Mouse (Mus musculus) kidney, postnatal 10 days (tissue): ENCODE results near the gene Ctr9.

Experiments
- DNase-seq: peaks from one replicate; pipeline ENCODE4 v3.0.0; 2021; ENCODE audit warnings: mixed read lengths

Ctr9 gene

GRCm38 (mm10) chr7:111048920-111049319 is 20.2 kb downstream of the Ctr9 start:
- no peak for DNase-seq

- peak; percentile 82 for DNase-seq
These were observed 21.1 kb downstream of the Ctr9 start for GRCm38 (mm10) chr7:111049652-111050421.

DNA sequence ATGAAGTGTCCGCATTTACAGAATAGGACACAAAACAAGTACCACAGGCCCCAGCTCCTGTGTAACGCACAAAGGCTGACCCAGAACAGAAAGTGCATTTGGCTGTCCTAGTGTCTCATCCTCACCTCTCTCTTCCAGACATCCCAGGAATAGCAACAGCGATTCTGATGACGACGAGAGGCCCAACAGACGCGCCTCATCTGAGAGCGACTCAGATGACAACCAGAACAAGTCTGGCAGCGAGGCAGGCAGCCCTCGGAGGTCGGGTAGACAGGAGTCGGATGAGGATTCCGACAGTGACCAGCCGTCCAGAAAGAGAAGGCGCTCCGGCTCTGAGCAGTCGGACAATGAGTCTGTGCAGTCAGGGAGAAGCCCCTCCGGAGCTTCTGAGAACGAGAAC is 26.5 kb downstream of the Ctr9 start:
- DNase-seq, result no peak

DNA sequence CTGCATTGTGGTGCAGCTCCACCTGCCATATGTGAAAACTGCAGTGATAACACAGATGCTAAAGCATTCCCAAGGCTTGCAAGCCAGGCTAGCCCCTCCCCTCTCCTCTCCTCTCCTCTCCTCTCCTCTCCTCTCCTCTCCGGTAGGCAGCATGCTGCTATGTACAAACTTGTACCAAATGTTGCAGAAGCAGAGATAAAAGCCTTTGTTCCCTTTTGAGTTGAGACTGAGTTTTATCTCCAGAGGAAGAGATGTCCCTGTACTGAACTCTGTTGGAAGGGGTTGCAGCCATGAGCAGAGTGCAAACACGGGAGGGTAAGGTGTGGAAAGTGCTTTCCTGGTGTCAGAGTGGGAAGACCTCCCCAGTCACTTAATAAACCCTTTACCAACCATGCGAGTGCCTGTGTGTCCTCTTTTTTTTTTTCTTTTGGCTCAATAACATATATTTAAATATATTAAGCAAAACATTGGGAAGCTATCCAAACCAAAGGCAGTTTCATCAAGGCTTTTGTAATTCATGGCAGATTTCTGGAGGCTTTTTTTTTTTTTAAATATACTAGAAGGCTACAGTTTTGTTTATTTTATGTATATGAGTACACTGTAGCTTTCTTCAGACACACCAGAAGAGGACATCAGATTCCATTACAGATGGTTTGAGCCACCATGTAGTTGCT is 27.4 kb downstream of the Ctr9 start:
- DNase-seq, result no peak

- DNase-seq, result no peak
These were observed 30.8 kb downstream of the Ctr9 start for GRCm38 (mm10) chr7:111059527-111059926.

DNA sequence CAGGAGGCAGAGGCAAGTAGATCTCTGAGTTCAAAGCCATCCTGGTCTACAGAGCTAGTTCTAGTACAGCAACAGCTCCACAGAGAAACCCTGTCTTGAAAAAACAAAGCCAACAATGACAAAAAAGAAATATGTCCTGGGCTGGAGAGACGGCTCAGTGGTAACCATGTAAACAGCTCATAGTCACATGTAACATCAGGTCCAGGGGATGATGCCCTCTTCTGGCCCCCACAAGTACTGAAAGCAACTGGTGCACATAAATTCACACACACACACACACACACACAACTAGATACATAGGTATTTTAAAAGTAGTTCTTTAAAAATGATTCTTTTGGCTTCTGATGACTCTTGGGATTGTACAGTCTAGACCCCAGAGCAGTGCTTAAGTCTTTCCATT is 34.2 kb downstream of the Ctr9 start:
- no peak for DNase-seq

GRCm38 (mm10) chr7:111068181-111068580 is 39.4 kb downstream of the Ctr9 start:
- DNase-seq, result no peak

DNA sequence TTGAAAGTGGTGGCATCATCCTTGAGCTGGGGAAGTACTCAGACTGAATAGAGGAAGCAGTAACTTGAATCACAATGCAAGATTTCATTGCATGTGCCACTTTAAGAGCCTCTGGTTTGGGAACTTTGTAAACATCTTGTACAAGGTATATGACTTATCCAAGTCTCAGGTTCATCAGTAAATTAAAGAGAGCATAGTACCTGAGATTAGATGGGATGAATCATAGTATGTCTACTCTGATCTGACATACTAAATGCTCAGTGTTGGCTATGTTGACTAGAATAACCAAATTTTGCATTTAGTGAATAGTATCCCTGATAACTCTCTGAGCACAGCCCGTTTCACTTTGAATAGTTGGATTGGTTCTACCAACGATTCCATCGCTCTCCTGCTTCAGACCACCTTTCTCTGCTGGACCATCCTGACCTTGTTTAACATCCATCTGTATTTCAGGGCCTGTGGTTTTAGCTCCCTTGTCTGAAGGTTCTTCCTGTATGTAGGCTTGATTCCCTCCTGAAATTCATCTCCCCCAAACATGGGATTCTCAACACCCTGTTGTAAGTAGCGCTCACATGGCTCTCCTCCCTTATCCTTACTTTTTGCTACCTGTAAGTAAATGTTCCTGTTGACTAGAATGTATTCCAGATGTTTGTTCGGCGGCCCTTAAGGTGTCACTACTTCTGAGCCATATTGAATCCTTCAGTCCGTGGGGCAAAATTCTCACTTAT is 40.9 kb downstream of the Ctr9 start:
- DNase-seq, result no peak

GRCm38 (mm10) chr7:111070167-111070496 is 41.4 kb downstream of the Ctr9 start:
- DNase-seq, result no peak

DNA sequence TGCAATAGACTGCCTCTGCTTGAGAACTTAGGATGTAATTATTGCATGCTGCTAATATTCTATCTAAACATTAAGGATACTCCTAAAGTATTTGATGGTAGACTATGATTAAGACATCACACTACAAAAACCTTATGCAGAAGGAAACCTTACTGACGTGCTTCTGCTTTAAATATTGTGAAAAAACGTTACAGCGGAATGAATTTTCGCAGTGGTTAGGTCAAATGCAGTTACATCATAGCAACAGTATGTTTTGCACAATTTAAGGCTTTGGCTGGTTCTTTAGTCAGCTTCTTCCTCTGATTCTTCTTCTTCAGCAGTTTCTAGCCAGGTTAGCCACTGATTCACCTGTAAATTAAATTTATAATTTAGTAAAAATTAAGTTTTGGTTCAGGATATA is 43.7 kb downstream of the Ctr9 start:
- DNase-seq, result no peak

DNA sequence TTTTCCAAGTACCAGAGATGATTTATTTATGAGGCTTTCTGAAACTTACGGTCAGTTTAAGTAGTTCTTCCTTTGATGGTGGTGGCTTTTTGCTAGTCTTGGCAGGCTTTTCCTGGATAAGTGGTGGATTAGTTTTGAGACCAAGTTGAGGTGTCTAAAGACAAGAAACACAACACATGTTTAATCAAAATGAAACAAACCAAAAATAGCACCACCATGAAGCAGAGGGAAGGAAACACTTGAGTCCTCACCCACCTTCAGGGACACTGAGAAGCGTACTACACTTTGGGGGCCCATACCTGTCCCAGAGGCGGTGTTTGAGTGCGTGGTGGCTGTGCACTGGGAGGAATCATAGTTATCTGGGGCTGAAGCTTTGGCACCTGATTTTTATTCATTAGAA is 46.5 kb downstream of the Ctr9 start:
- no peak for DNase-seq

GRCm38 (mm10) chr7:111078271-111078670 is 49.5 kb downstream of the Ctr9 start:
- DNase-seq, result no peak

DNA sequence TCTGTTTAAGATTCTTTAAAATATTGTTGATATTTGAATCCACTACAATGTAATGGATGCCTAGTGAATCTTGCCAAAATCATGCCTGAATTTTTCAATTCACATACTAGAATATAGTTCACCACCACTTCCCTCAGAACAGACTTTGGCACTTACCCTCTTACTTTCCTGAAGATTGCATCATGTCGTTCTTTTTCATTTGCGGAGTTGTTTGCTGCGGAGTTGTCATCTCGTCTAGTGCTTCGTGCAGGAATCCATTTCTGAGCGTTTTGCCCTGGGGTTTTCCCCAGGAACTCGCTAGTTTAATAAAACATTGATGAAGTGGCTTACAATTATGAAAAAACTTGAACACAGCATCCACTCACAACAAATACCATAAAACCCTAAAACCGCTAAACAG is 51.3 kb downstream of the Ctr9 start:
- no peak for DNase-seq

GRCm38 (mm10) chr7:111080876-111081275 is 52.1 kb downstream of the Ctr9 start:
- no peak for DNase-seq

DNA sequence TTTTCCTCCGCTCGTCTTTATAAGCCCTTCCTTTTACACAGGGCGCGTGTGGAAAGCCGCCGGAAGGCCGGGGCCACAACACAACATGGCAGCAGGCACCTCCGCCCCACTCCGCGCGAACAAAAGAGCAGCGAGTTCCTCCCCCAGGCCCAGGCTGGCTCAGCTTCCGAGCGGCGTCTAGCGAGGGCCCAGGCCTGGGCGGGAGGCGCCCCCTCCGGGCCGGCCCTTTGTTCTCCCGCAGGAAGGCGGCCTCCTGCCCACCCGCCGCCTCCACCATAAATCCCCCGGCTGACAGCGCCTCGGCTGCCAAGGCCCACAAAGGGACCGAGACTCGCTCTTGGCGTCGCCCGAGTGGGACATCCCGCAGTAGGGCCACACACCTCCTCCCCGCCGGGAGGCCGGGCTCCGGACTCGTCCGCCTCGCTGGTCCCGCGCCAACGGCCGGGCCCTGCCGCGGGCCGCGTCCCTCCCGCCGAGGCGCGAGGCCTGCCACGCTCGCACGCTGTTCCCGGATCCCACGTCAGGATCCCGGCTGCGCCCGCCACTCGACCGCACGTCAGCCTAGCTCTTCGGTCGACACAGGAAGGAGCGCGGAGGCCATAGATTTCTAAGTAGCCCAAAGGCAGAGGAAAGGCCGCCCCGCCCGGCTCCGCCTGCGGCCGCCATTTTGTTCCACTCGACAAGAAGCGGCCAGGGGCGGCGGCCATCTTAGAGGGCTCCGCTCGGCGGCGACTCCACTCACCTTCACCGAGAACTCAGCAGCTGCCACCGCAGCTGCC is 53.5 kb downstream of the Ctr9 start:
- DNase-seq, result peak; percentile 93

GRCm38 (mm10) chr7:111082822-111083732 is 54.3 kb downstream of the Ctr9 start, which contains the start of gene Eif4g2:
Eif4g2 (minus strand) TSS chr7:111083030.
- DNase-seq, result peak; percentile 99

DNA sequence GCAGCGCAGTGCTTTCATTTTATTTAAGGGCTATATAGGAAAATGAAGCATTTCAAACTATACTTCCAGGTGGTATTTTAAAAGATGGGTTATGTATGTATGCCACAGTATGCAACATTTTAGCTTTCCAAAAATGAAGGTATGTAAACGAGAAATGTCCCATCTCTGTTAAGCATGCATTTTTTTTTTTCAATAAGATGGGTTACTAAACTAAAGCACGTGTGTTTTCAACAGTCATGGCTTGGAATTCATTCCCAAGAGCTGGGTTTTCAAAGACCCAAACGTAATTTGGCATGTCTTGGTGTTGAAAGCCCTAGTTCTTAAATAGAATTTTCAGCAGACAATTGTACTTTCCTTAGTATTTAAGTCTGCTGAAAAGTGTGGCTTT is 55.0 kb downstream of the Ctr9 start:
- no peak for DNase-seq

- no peak for DNase-seq
These were observed 55.7 kb downstream of the Ctr9 start for GRCm38 (mm10) chr7:111084443-111084842.

DNA sequence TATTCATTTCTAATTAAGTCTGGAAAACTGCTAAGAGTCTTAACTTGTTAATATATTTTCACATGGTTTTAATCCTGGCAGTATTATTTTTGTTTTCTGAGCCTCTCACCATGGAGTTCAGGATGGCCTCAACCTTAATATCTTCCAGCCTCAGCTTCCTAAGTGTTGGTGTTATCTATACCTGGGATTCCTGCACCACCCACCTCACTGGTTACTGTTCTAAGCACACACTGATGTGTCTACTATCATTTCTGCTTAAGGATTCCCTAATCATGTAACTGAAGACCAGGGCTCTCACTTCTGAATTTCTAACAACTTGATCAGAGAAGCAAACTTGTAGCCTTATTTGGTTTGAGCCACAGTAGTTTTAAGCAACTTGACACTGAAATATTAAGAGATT is 56.4 kb downstream of the Ctr9 start:
- DNase-seq, result no peak

DNA sequence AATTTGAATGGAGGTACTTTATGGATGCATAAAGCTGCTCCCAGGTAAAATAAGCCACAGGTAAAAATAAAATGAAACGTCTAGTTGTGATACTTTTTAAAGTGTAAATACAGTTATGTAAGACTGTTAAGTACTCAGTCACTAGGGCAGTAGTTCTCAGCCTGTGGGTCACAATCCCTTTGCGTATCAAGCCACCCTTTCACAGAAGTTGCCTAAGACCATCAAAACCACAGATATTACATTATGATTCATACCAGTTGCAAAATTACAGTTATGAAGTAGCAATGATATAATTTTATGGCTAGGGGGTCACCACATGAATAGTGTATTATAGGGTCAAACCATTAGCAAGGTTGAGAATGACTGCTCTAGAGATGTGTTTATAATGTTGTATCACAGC is 66.4 kb downstream of the Ctr9 start:
- DNase-seq, result no peak

DNA sequence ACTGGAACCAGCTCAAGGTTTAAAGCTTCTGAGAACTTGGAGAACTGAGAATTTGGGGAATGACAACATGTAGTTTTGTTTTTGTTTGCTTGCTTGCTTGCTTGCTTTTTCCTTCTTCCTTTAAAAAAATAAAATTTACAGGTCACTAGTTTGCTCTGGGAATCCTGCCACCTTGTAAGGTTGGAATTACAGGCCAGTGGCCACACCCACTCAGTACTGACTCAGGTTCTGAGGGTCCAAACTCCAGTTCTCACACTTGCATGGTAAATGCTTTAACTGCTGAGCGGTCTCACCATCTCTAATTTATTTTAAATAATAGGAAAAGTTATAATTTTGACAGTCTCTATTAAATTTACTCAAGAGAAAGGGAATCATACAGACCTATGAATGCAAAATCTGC is 69.4 kb downstream of the Ctr9 start:
- DNase-seq, result peak; percentile 48
